Mouse (Mus musculus): ENCODE measurements around the gene Plpp1.

Gene Plpp1

GRCm38 (mm10) chr13:112859574-112860134 lies 59.1 kb downstream of the Plpp1 start:
- no peak for DNase-seq (ENCODE audit: low read depth, low spot score)

DNA sequence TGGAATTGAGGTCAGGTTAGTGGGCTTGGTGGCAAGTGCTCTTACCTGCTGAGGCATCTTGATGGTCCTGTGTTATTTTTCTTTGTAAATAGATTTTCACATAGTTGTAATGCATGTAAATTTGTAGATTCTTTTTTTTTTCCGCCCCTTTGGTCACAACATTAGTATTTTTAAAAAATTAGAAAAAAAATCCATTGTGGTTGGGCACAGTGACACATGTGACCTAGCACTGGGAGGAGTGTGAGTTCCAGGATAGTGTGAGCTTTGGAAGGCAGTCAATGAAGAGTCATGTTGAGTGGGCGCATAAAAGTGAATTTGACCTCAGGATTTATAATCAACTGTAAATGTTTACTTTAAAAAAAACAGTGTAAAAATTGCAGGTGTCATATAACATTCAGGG lies 59.8 kb downstream of the Plpp1 start:
- no peak for DNase-seq (ENCODE audit: low read depth, low spot score)

DNA sequence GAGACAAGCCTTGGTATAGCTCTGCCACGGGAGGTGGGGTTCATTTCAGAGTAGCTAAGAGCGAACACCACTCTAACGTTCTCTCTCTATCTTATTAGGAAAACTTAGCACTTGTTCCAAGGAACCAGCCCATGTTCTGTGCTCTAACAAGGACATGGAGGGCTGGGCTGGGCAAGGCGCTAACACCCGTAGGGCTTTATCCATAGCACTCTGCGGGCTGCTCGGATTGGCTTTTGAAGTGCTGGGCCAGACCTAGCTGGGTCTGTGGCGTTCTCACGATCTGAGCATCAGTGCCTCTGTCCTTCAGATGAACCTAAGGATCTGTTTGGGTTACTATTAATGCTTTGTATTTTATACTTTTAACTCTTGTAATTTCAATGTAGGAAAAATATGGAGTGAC lies 60.3 kb downstream of the Plpp1 start:
- DNase-seq (ENCODE audit: low read depth, low spot score), result no peak

- DNase-seq (ENCODE audit: low read depth, low spot score), result no peak
Measured at GRCm38 (mm10) chr13:112861825-112862306, 61.3 kb downstream of the Plpp1 start.

- no peak for DNase-seq (ENCODE audit: low read depth, low spot score)
Measured at GRCm38 (mm10) chr13:112862342-112862741, 61.8 kb downstream of the Plpp1 start.

DNA sequence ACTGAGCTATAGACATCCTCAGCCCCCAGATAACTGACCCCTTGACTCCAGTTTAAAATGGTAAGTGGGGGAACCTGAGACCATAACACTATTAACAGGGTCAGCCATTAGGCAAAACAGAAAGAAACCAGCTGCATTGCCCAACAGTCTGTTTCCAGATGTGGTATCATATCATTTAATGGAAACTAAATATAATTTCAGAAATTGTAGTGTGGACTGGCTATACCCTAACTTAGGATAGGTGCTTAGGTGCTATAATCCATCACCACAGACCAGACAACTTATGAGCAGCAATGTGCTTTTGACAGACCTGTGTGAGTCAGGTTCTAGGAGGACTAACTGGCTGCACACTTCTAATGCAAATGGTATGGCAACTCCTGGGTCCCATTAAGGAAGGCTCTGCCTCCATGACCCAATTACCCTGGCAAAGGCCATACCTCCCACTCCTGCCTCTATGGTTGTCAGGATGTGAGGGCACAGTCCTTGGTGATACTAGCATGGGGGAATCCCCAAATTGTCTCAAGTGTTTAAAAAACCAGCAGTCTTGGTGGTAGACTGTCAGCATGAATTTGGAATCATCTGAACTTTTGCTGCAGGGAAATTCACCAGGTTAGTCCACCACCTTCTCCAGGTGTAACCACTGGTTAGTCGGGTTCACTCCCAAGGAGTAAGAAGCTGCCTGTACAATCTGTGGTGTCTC lies 62.5 kb downstream of the Plpp1 start:
- DNase-seq (ENCODE audit: low read depth, low spot score), result no peak

DNA sequence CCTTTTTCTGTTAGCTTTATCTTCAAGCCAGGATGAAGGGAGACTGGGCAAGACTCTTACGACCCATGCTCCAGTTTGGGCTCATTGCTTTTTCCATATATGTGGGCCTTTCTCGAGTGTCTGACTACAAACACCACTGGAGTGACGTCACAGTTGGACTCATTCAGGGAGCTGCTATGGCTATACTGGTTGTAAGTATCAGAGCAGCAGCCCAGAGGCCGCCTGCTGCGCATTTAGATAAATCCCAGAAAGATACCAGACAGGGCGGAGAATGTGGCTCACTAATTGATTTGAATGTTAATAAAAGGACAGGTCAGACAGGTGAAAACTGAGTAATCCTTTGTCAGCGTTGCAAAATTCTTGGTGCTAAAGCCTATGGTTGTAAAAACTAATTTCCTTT lies 66.2 kb downstream of the Plpp1 start:
- DNase-seq (ENCODE audit: low read depth, low spot score), result no peak

DNA sequence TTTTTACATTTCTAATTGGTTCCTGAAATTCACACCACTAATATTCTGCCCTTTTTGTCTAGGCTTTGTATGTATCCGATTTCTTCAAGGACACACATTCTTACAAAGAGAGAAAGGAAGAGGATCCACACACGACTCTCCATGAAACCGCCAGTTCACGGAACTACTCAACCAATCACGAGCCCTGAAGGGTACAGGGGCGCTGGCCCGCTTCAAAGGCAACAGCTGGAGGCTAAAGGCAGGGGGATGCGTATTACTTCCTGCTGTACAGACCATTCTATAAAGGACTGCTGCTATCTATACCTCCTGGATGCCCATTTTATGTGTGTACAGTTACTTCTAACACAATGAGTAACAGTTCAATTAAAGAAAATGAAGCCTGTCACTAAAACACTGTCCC lies 66.8 kb downstream of the Plpp1 start:
- DNase-seq (ENCODE audit: low read depth, low spot score), result no peak

DNA sequence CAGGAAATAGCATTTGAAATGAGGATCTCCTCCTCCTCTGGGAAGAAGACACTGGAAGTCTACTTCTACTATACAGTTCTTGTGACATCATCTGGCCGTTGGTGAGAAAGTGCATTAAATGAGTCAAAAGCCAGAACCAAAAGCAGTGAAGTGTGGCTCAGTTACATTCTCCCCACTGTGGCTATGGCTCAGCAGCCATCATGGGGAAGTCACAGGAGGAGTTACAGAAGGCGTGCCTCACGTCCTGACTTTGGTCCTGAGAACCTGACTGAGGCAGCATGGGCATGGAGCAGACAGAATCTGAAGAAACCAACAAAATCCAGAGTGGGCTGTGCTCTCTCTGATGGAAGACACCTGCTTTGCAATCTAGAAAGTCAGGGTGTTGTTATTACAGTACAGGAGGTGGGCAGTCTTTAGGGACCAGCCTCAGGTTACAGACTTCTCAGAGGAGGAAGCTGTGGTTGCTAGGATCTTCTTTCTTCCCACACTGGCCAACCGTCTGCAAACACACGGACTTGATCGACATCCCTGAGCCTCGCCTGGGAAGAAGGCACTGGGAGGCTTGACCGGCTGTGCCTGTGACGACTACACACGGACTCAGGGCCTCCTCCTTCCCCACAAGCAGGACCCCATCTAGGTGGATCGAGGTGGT lies 69.6 kb downstream of the Plpp1 start:
- DNase-seq (ENCODE audit: low read depth, low spot score), result no peak

DNA sequence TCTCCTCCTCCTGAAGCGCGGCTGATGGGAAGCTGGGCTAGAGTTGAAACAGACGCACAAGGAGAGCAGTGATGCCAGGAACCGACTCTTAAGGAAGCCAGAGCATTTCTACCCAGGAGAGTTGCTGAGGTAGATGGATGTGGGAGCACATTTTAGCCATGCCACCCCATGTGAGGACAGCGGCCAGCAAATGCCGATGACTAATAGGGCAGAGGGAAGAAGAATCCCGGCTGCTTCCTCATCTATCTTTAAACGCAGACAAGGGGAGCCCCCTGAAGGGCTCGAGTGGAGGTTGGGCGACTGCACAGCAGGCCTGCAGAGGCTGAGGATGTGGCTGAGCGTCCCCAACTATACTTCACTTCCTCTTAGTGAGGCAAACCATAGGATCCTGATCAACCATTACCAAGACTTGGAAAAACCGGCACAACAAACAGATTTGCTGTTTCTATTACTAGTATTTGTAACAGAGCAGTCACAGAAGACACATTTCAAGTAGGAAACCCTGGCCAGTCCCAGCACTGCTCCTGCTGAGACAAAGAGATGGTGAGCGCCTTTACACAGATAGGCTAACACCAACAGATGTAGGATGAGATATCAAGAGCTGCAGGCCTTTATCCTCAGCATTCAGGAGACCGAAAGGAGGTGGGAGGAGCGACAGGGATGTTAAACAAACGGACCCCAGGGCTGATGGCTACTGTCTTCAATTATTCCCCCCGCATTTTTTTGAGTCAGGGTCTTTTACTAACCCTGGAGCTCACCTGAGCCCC lies 71.1 kb downstream of the Plpp1 start:
- no peak for DNase-seq (ENCODE audit: low read depth, low spot score)

- no peak for DNase-seq (ENCODE audit: low read depth, low spot score)
Measured at GRCm38 (mm10) chr13:112887234-112887633, 86.6 kb downstream of the Plpp1 start.

- no peak for DNase-seq (ENCODE audit: low read depth, low spot score)
Measured at GRCm38 (mm10) chr13:112902176-112902575, 101.6 kb downstream of the Plpp1 start.

- DNase-seq (ENCODE audit: low read depth, low spot score), result peak; percentile 21
Measured at GRCm38 (mm10) chr13:112909663-112910062, 109.1 kb downstream of the Plpp1 start.

DNA sequence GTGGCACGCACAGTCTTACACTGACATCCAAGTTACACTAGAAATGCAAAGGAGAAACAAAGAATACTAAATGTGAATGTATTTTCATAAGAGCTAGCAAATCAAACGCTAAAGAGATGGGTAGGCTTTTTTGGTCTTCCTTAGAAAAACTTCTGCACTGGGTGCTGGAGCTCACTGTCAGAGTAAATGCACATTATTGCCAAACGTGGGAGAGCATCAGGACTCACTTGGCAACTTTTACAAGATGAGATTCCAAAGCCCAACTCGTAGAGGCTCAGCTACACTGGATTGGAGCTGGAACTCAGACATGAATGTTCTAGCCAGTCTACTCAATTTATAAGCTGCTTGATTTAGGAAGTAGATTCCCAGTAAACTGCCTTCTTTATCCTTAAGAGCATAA lies 109.8 kb downstream of the Plpp1 start:
- DNase-seq (ENCODE audit: low read depth, low spot score), result no peak
